Mouse (Mus musculus) stomach, embryonic 15.5 days (tissue): ENCODE data around the gene Cort. TPM values are rescaled to one million over a fixed set of nuclear protein-coding genes. Genes with fewer than 3 reads are reported as not detected.

Source experiments
- ATAC-seq: fragments of 200-750 bp; cut with Nextera tagmentation; 2 replicates; pipeline ENCODE4 v1.8.0; 2017; ENCODE audit warnings: low read depth, moderate number of reproducible peaks, moderate TSS enrichment; ENCODE audit not compliant: insufficient read depth, low FRiP score
- H3K27ac ChIP-seq: fragments of 300-500 bp; sonication (generic); 2 replicates; pipeline ENCODE4 v1.5.1; 2015; ENCODE audit warnings: mild to moderate bottlenecking, inconsistent platforms
- H3K27me3 ChIP-seq: fragments of 300-500 bp; sonication (generic); replicated peaks from 2 replicates; pipeline ENCODE4 v1.6.1; 2015; ENCODE audit warnings: inconsistent platforms
- H3K36me3 ChIP-seq: fragments of 300-500 bp; sonication (generic); 2 replicates; pipeline ENCODE4 v1.6.1; 2015; ENCODE audit warnings: inconsistent platforms
- H3K4me1 ChIP-seq: fragments of 300-500 bp; sonication (generic); 2 replicates; pipeline ENCODE4 v1.6.1; 2015; ENCODE audit warnings: inconsistent platforms
- H3K4me2 ChIP-seq: fragments of 300-500 bp; sonication (generic); 2 replicates; pipeline ENCODE4 v1.6.1; 2015; ENCODE audit warnings: mild to moderate bottlenecking, inconsistent platforms
- H3K4me3 ChIP-seq: fragments of 300-500 bp; sonication (generic); replicated peaks from 2 replicates; pipeline ENCODE4 v1.5.1; 2015; ENCODE audit warnings: inconsistent platforms
- H3K9ac ChIP-seq: fragments of 300-500 bp; sonication (generic); 2 replicates; pipeline ENCODE4 v1.6.1; 2015; ENCODE audit warnings: inconsistent platforms
- H3K9me3 ChIP-seq: fragments of 300-500 bp; sonication (generic); 2 replicates; pipeline ENCODE4 v1.6.1; 2016; ENCODE audit warnings: inconsistent platforms
- WGBS: fragments of 180-500 bp; shearing (Covaris S2); methylation state at CpG from one replicate; pipeline ENCODE4 v1.1.7; 2015; 5-methylcytosine and 5-hydroxymethylcytosine counted together
- polyA plus RNA-seq: library from polyadenylated mRNA; unstranded; fragments of >200 nt; fragmentation: Nextera tagmentation; extraction: Ambion mirVana; gene quantifications from 2 replicates; pipeline ENCODE4 v1.2.1, GENCODE M21; 2015

Cort gene
- polyA plus RNA-seq, 1 experiment from 2014 or later = 0.41 TPM

- H3K4me1 ChIP-seq = peaks cover 11% of the 10 kb centered on the region
- H3K27me3 ChIP-seq = no peaks in the 10 kb centered on the region
- no peaks in the 10 kb centered on the region for H3K9me3 ChIP-seq
- WGBS = 90% methylated on average over 6 of the region's 6 CpGs
- H3K27ac ChIP-seq = no peak overlapping the region
- peaks cover 56% of the 10 kb centered on the region for H3K36me3 ChIP-seq
- H3K4me2 ChIP-seq = no peak overlapping the region
- no peak for ATAC-seq
- no peak overlapping the region for H3K4me3 ChIP-seq
- no peak overlapping the region for H3K9ac ChIP-seq
Observed at GRCm38 (mm10) chr4:149161166-149161565, 34.6 kb upstream of the Cort start.

GRCm38 (mm10) chr4:149159891-149160290 is 33.3 kb upstream of the Cort start:
- Histone ChIP-seq H3K4me1 (0 out of 2 replicates have a peak, but pooled peaks cover under 1% of the 10 kb centered on the region), H3K9me3 (no peaks in the 10 kb centered on the region), H3K27ac (no peak overlapping the region), H3K4me3 (no peak overlapping the region), H3K9ac (no peak overlapping the region), H3K4me2 (no peak overlapping the region), H3K27me3 (no peaks in the 10 kb centered on the region), H3K36me3 (peaks cover 65% of the 10 kb centered on the region)
- ATAC-seq = no peak
- WGBS = 86% methylated on average over 13 of the region's 13 CpGs

GRCm38 (mm10) chr4:149159203-149159602 is 32.6 kb upstream of the Cort start:
- Histone ChIP-seq H3K27ac (no peak overlapping the region), H3K9me3 (no peaks in the 10 kb centered on the region), H3K36me3 (peaks cover 65% of the 10 kb centered on the region), H3K9ac (no peak overlapping the region), H3K4me2 (no peak overlapping the region), H3K4me1 (no peaks in the 10 kb centered on the region), H3K4me3 (no peak overlapping the region), H3K27me3 (no peaks in the 10 kb centered on the region)
- WGBS = 83% methylated on average over 2 of the region's 2 CpGs
- ATAC-seq = no peak

GRCm38 (mm10) chr4:149157415-149157973 is 30.9 kb upstream of the Cort start:
- H3K36me3 ChIP-seq = peaks cover 75% of the 10 kb centered on the region
- ATAC-seq = 0 out of 2 replicates have a peak, but pooled peaks have one; percentile 19

GRCm38 (mm10) chr4:149155711-149156110 is 29.1 kb upstream of the Cort start:
- ATAC-seq = no peak
- Histone ChIP-seq H3K4me1 (no peaks in the 10 kb centered on the region), H3K4me3 (no peak overlapping the region), H3K36me3 (peaks cover 78% of the 10 kb centered on the region), H3K27me3 (no peaks in the 10 kb centered on the region), H3K27ac (no peak overlapping the region), H3K4me2 (no peak overlapping the region), H3K9me3 (no peaks in the 10 kb centered on the region), H3K9ac (no peak overlapping the region)
- WGBS = 88% methylated on average over 6 of the region's 6 CpGs

More at GRCm38 (mm10) chr4:149157415-149157973, 30.9 kb upstream of the Cort start:
- no peaks in the 10 kb centered on the region for H3K27me3 ChIP-seq
- no peaks in the 10 kb centered on the region for H3K9me3 ChIP-seq
- H3K4me2 ChIP-seq = no peak overlapping the region
- H3K4me1 ChIP-seq = no peaks in the 10 kb centered on the region
- WGBS = 91% methylated on average over 8 of the region's 8 CpGs
- no peak overlapping the region for H3K9ac ChIP-seq
- H3K27ac ChIP-seq = no peak overlapping the region
- no peak overlapping the region for H3K4me3 ChIP-seq

- ATAC-seq = no peak
- 96% methylated on average over 7 of the region's 7 CpGs for WGBS
- no peaks in the 10 kb centered on the region for H3K4me1 ChIP-seq
- H3K4me2 ChIP-seq = no peak overlapping the region
- H3K27me3 ChIP-seq = no peaks in the 10 kb centered on the region
- no peak overlapping the region for H3K4me3 ChIP-seq
- H3K9ac ChIP-seq = no peak overlapping the region
- no peak overlapping the region for H3K27ac ChIP-seq
- peaks cover 81% of the 10 kb centered on the region for H3K36me3 ChIP-seq
- no peaks in the 10 kb centered on the region for H3K9me3 ChIP-seq
Observed at GRCm38 (mm10) chr4:149154859-149155258, 28.3 kb upstream of the Cort start.

- peaks cover 10% of the 10 kb centered on the region; the same call in 1 of the 2 replicates for H3K4me1 ChIP-seq
- H3K27ac ChIP-seq = no peak overlapping the region
- H3K4me2 ChIP-seq = no peak overlapping the region
- no peak overlapping the region for H3K4me3 ChIP-seq
- peaks cover 45% of the 10 kb centered on the region for H3K36me3 ChIP-seq
- H3K9ac ChIP-seq = no peak overlapping the region
- no peaks in the 10 kb centered on the region for H3K27me3 ChIP-seq
- H3K9me3 ChIP-seq = no peaks in the 10 kb centered on the region
- WGBS = 92% methylated on average over 11 of the region's 11 CpGs
- no peak for ATAC-seq
Observed at GRCm38 (mm10) chr4:149150721-149151120, 24.2 kb upstream of the Cort start.

- peaks cover 10% of the 10 kb centered on the region; the same call in 1 of the 2 replicates for H3K4me1 ChIP-seq
Observed at GRCm38 (mm10) chr4:149150256-149150655, 23.7 kb upstream of the Cort start.

GRCm38 (mm10) chr4:149149611-149150010 is 23.0 kb upstream of the Cort start:
- no peak overlapping the region for H3K27ac ChIP-seq
- H3K9ac ChIP-seq = no peak overlapping the region
- H3K27me3 ChIP-seq = no peaks in the 10 kb centered on the region
- ATAC-seq = peak; percentile 36; the same call in 1 of the 2 replicates
- WGBS = 65% methylated on average over 7 of the region's 7 CpGs
- H3K9me3 ChIP-seq = no peaks in the 10 kb centered on the region
- H3K4me3 ChIP-seq = no peak overlapping the region
- peaks cover 35% of the 10 kb centered on the region for H3K36me3 ChIP-seq
- no peak overlapping the region for H3K4me2 ChIP-seq
- H3K4me1 ChIP-seq = peaks cover 10% of the 10 kb centered on the region; the same call in 1 of the 2 replicates

More at GRCm38 (mm10) chr4:149150256-149150655, 23.7 kb upstream of the Cort start:
- Histone ChIP-seq H3K27me3 (no peaks in the 10 kb centered on the region), H3K4me3 (no peak overlapping the region), H3K4me2 (no peak overlapping the region), H3K9me3 (no peaks in the 10 kb centered on the region), H3K36me3 (peaks cover 42% of the 10 kb centered on the region), H3K27ac (no peak overlapping the region), H3K9ac (no peak overlapping the region)
- 71% methylated on average over 11 of the region's 11 CpGs for WGBS
- 0 out of 2 replicates have a peak, but pooled peaks have one; percentile 11 for ATAC-seq

- no peak for ATAC-seq
- H3K27ac ChIP-seq = no peak overlapping the region
Observed at GRCm38 (mm10) chr4:149149196-149149595, 22.6 kb upstream of the Cort start.

GRCm38 (mm10) chr4:149148084-149148483 is 21.5 kb upstream of the Cort start:
- Histone ChIP-seq H3K9me3 (no peaks in the 10 kb centered on the region), H3K36me3 (peaks cover 24% of the 10 kb centered on the region), H3K4me2 (no peak overlapping the region), H3K9ac (no peak overlapping the region), H3K4me3 (no peak overlapping the region), H3K4me1 (peaks cover 10% of the 10 kb centered on the region; the same call in 1 of the 2 replicates), H3K27me3 (no peaks in the 10 kb centered on the region), H3K27ac (peak overlapping the region; percentile 18)
- 69% methylated on average over 4 of the region's 4 CpGs for WGBS
- no peak for ATAC-seq

More at GRCm38 (mm10) chr4:149149196-149149595, 22.6 kb upstream of the Cort start:
- Histone ChIP-seq H3K9me3 (no peaks in the 10 kb centered on the region), H3K36me3 (peaks cover 35% of the 10 kb centered on the region), H3K4me3 (no peak overlapping the region), H3K9ac (no peak overlapping the region), H3K27me3 (no peaks in the 10 kb centered on the region), H3K4me1 (peaks cover 10% of the 10 kb centered on the region; the same call in 1 of the 2 replicates), H3K4me2 (no peak overlapping the region)
- WGBS = 79% methylated on average over 9 of the region's 9 CpGs

- Histone ChIP-seq H3K9ac (no peak overlapping the region), H3K36me3 (peaks cover 18% of the 10 kb centered on the region), H3K27me3 (no peaks in the 10 kb centered on the region), H3K4me1 (peaks cover 10% of the 10 kb centered on the region; the same call in 1 of the 2 replicates), H3K4me3 (no peak overlapping the region), H3K4me2 (no peak overlapping the region), H3K27ac (peak overlapping the region; percentile 18), H3K9me3 (no peaks in the 10 kb centered on the region)
- 63% methylated on average over 7 of the region's 7 CpGs for WGBS
- no peak for ATAC-seq
Observed at GRCm38 (mm10) chr4:149147528-149147927, 21.0 kb upstream of the Cort start.
